Mouse (Mus musculus): Measurements from ENCODE around the gene Gpr107. TPM values are rescaled to one million over a fixed set of nuclear protein-coding genes. Genes with fewer than 3 reads are reported as not detected.

Gene Gpr107
- polyA plus RNA-seq, 1 experiment = 28.7 TPM

- Histone ChIP-seq H3K79me3 (ENCODE audit: low read depth) (peaks cover 11% of the 10 kb centered on the region), H3ac (ENCODE audit: control insufficient read depth, insufficient read length, low read depth) (no peak overlapping the region), H3K27me3 (ENCODE audit: control insufficient read depth, insufficient read depth, insufficient read length) (no peaks in the 10 kb centered on the region), H3K36me3 (ENCODE audit: control insufficient read depth, insufficient read depth) (no peaks in the 10 kb centered on the region), H3K79me2 (ENCODE audit: control insufficient read depth, insufficient read depth) (peaks cover 71% of the 10 kb centered on the region), H3K4me3 (ENCODE audit: insufficient read depth, poor library complexity, severe bottlenecking) (no peak overlapping the region)
- TF ChIP-seq MYOG (IDR thresholded peaks at IDR 0.05; ENCODE audit: control insufficient read depth, extremely low read depth, insufficient read length) = no peak
- TF ChIP-seq CEBPB (IDR thresholded peaks at IDR 0.05; ENCODE audit: low read depth) = peak; percentile 84
- no peak for TF ChIP-seq MYOD1 (IDR thresholded peaks at IDR 0.05; ENCODE audit: control insufficient read depth, insufficient read length, low read depth)
Measured at GRCm38 (mm10) chr2:31127899-31128298, 24.2 kb upstream of the Gpr107 start.

GRCm38 (mm10) chr2:31129742-31130518 is 22.2 kb upstream of the Gpr107 start:
- TF ChIP-seq MYOG (IDR thresholded peaks at IDR 0.05; ENCODE audit: control insufficient read depth, extremely low read depth, insufficient read length) (no peak), FOSL1 (IDR thresholded peaks at IDR 0.05; ENCODE audit: insufficient read depth, low read length, poor library complexity, severe bottlenecking) (no peak), MAX (IDR thresholded peaks at IDR 0.05) (no peak), CTCF (IDR thresholded peaks at IDR 0.05; ENCODE audit: control insufficient read depth, insufficient read depth, insufficient read length) (no peak), USF1 (IDR thresholded peaks at IDR 0.05; ENCODE audit: low read depth) (no peak)
- H3K79me3 ChIP-seq (ENCODE audit: low read depth) = peaks cover 14% of the 10 kb centered on the region
- H3ac ChIP-seq (ENCODE audit: control insufficient read depth, insufficient read length, low read depth) = no peak overlapping the region
- H3K27me3 ChIP-seq (ENCODE audit: control insufficient read depth, insufficient read depth, insufficient read length) = no peaks in the 10 kb centered on the region
- H3K4me3 ChIP-seq (ENCODE audit: insufficient read depth, poor library complexity, severe bottlenecking) = no peak overlapping the region
- H3K36me3 ChIP-seq (ENCODE audit: control insufficient read depth, insufficient read depth) = no peaks in the 10 kb centered on the region
- H3K79me2 ChIP-seq (ENCODE audit: control insufficient read depth, insufficient read depth) = peaks cover 69% of the 10 kb centered on the region

- no peak overlapping the region for H3K4me3 ChIP-seq (ENCODE audit: insufficient read depth, poor library complexity, severe bottlenecking)
- H3K27me3 ChIP-seq (ENCODE audit: control insufficient read depth, insufficient read depth, insufficient read length) = no peaks in the 10 kb centered on the region
- H3ac ChIP-seq (ENCODE audit: control insufficient read depth, insufficient read length, low read depth) = no peak overlapping the region
- no peaks in the 10 kb centered on the region for H3K36me3 ChIP-seq (ENCODE audit: control insufficient read depth, insufficient read depth)
- TF ChIP-seq MAX (IDR thresholded peaks at IDR 0.05) (no peak), MYOD1 (IDR thresholded peaks at IDR 0.05; ENCODE audit: control insufficient read depth, insufficient read length, low read depth) (no peak), CEBPB (IDR thresholded peaks at IDR 0.05; ENCODE audit: low read depth) (no peak)
- peaks cover 78% of the 10 kb centered on the region for H3K79me2 ChIP-seq (ENCODE audit: control insufficient read depth, insufficient read depth)
- peaks cover 14% of the 10 kb centered on the region for H3K79me3 ChIP-seq (ENCODE audit: low read depth)
Measured at GRCm38 (mm10) chr2:31130815-31131299, 21.3 kb upstream of the Gpr107 start.

GRCm38 (mm10) chr2:31132682-31133081 is 19.4 kb upstream of the Gpr107 start:
- H3K79me3 ChIP-seq (ENCODE audit: low read depth) = peaks cover 18% of the 10 kb centered on the region
- no peaks in the 10 kb centered on the region for H3K36me3 ChIP-seq (ENCODE audit: control insufficient read depth, insufficient read depth)
- H3K27me3 ChIP-seq (ENCODE audit: control insufficient read depth, insufficient read depth, insufficient read length) = no peaks in the 10 kb centered on the region
- no peak for TF ChIP-seq CTCF (IDR thresholded peaks at IDR 0.05; ENCODE audit: control insufficient read depth, insufficient read depth, insufficient read length)
- TF ChIP-seq MYOD1 (IDR thresholded peaks at IDR 0.05; ENCODE audit: control insufficient read depth, insufficient read length, low read depth) = no peak
- TF ChIP-seq FOSL1 (IDR thresholded peaks at IDR 0.05; ENCODE audit: insufficient read depth, low read length, poor library complexity, severe bottlenecking) = no peak
- no peak for TF ChIP-seq USF1 (IDR thresholded peaks at IDR 0.05; ENCODE audit: low read depth)
- no peak for TF ChIP-seq MAX (IDR thresholded peaks at IDR 0.05)
- no peak for TF ChIP-seq MYOG (IDR thresholded peaks at IDR 0.05; ENCODE audit: control insufficient read depth, extremely low read depth, insufficient read length)
- no peak for TF ChIP-seq CEBPB (IDR thresholded peaks at IDR 0.05; ENCODE audit: low read depth)
- H3K4me3 ChIP-seq (ENCODE audit: insufficient read depth, poor library complexity, severe bottlenecking) = no peak overlapping the region
- no peak overlapping the region for H3ac ChIP-seq (ENCODE audit: control insufficient read depth, insufficient read length, low read depth)
- H3K79me2 ChIP-seq (ENCODE audit: control insufficient read depth, insufficient read depth) = peaks cover 78% of the 10 kb centered on the region

- H3K36me3 ChIP-seq (ENCODE audit: control insufficient read depth, insufficient read depth) = no peaks in the 10 kb centered on the region
- TF ChIP-seq FOSL1 (IDR thresholded peaks at IDR 0.05; ENCODE audit: insufficient read depth, low read length, poor library complexity, severe bottlenecking) (no peak), MAX (IDR thresholded peaks at IDR 0.05) (no peak), MYOG (IDR thresholded peaks at IDR 0.05; ENCODE audit: control insufficient read depth, extremely low read depth, insufficient read length) (no peak), CEBPB (IDR thresholded peaks at IDR 0.05; ENCODE audit: low read depth) (no peak), USF1 (IDR thresholded peaks at IDR 0.05; ENCODE audit: low read depth) (no peak), CTCF (IDR thresholded peaks at IDR 0.05; ENCODE audit: control insufficient read depth, insufficient read depth, insufficient read length) (no peak), MYOD1 (IDR thresholded peaks at IDR 0.05; ENCODE audit: control insufficient read depth, insufficient read length, low read depth) (no peak)
- no peak overlapping the region for H3ac ChIP-seq (ENCODE audit: control insufficient read depth, insufficient read length, low read depth)
- H3K4me3 ChIP-seq (ENCODE audit: insufficient read depth, poor library complexity, severe bottlenecking) = no peak overlapping the region
- H3K79me2 ChIP-seq (ENCODE audit: control insufficient read depth, insufficient read depth) = peaks cover 76% of the 10 kb centered on the region
- no peaks in the 10 kb centered on the region for H3K27me3 ChIP-seq (ENCODE audit: control insufficient read depth, insufficient read depth, insufficient read length)
- H3K79me3 ChIP-seq (ENCODE audit: low read depth) = peaks cover 20% of the 10 kb centered on the region
Measured at GRCm38 (mm10) chr2:31133981-31134380, 18.1 kb upstream of the Gpr107 start.

GRCm38 (mm10) chr2:31135512-31135931 is 16.6 kb upstream of the Gpr107 start:
- Histone ChIP-seq H3K4me3 (ENCODE audit: insufficient read depth, poor library complexity, severe bottlenecking) (no peak overlapping the region), H3K36me3 (ENCODE audit: control insufficient read depth, insufficient read depth) (no peaks in the 10 kb centered on the region), H3K79me2 (ENCODE audit: control insufficient read depth, insufficient read depth) (peaks cover 82% of the 10 kb centered on the region), H3K27me3 (ENCODE audit: control insufficient read depth, insufficient read depth, insufficient read length) (no peaks in the 10 kb centered on the region), H3ac (ENCODE audit: control insufficient read depth, insufficient read length, low read depth) (no peak overlapping the region), H3K79me3 (ENCODE audit: low read depth) (peaks cover 25% of the 10 kb centered on the region)
- TF ChIP-seq CTCF (IDR thresholded peaks at IDR 0.05; ENCODE audit: control insufficient read depth, insufficient read depth, insufficient read length) (no peak), USF1 (IDR thresholded peaks at IDR 0.05; ENCODE audit: low read depth) (no peak), MYOG (IDR thresholded peaks at IDR 0.05; ENCODE audit: control insufficient read depth, extremely low read depth, insufficient read length) (no peak), FOSL1 (IDR thresholded peaks at IDR 0.05; ENCODE audit: insufficient read depth, low read length, poor library complexity, severe bottlenecking) (no peak)

All from C2C12 (cell line).